Mouse (Mus musculus) heart, postnatal 4 days (tissue): ENCODE results near the gene Gm37419. TPM values are rescaled to one million over a fixed set of nuclear protein-coding genes. Genes with fewer than 3 reads are reported as not detected.

Source experiments
- DNase-seq: peaks from one replicate; pipeline ENCODE4 v3.0.0; 2021
- total RNA-seq, 2 experiments: library from RNA; stranded (reverse); gene quantifications; 2 replicates each; pipeline ENCODE4 v1.2.3; 2021

The Gm37419 gene
- total RNA-seq: not detected

- peak; percentile 88 for DNase-seq
Observed at GRCm38 (mm10) chr16:23988466-23989208, at the start of gene Gm37419, which contains the start of gene Bcl6. Gene Gm37419, plus strand, starts transcription at chr16:23988482. Gene Bcl6, minus strand, starts transcription at chr16:23988852.

- no peak for DNase-seq
Observed at GRCm38 (mm10) chr16:23944801-23945200, 43.5 kb upstream of the Gm37419 start.

GRCm38 (mm10) chr16:23947654-23948053, 40.6 kb upstream of the Gm37419 start:
- no peak for DNase-seq

GRCm38 (mm10) chr16:23952101-23952727, 36.1 kb upstream of the Gm37419 start:
- DNase-seq: no peak

- peak; percentile 77 for DNase-seq
Observed at GRCm38 (mm10) chr16:23953189-23953958, 34.9 kb upstream of the Gm37419 start.

- DNase-seq: no peak
Observed at GRCm38 (mm10) chr16:23953959-23954260, 34.4 kb upstream of the Gm37419 start.

GRCm38 (mm10) chr16:23958938-23959337, 29.3 kb upstream of the Gm37419 start:
- no peak for DNase-seq

- DNase-seq: no peak
Observed at GRCm38 (mm10) chr16:23962401-23962800, 25.9 kb upstream of the Gm37419 start.

- no peak for DNase-seq
Observed at GRCm38 (mm10) chr16:23963896-23964668, 24.2 kb upstream of the Gm37419 start.

GRCm38 (mm10) chr16:23964706-23965367, 23.4 kb upstream of the Gm37419 start:
- DNase-seq: no peak

- no peak for DNase-seq
Observed at GRCm38 (mm10) chr16:23966066-23966465, 22.2 kb upstream of the Gm37419 start.

- no peak for DNase-seq
Observed at GRCm38 (mm10) chr16:23967301-23967700, 21.0 kb upstream of the Gm37419 start.

GRCm38 (mm10) chr16:23968888-23969287, 19.4 kb upstream of the Gm37419 start:
- no peak for DNase-seq

GRCm38 (mm10) chr16:23969919-23970318, 18.4 kb upstream of the Gm37419 start:
- peak; percentile 47 for DNase-seq

GRCm38 (mm10) chr16:23972126-23972740, 16.0 kb upstream of the Gm37419 start:
- no peak for DNase-seq

GRCm38 (mm10) chr16:23972901-23973300, 15.4 kb upstream of the Gm37419 start:
- no peak for DNase-seq

GRCm38 (mm10) chr16:23973635-23974367, 14.5 kb upstream of the Gm37419 start:
- no peak for DNase-seq

- DNase-seq: no peak
Observed at GRCm38 (mm10) chr16:23976196-23976595, 12.1 kb upstream of the Gm37419 start.

- DNase-seq: no peak
Observed at GRCm38 (mm10) chr16:23977732-23978131, 10.6 kb upstream of the Gm37419 start.

GRCm38 (mm10) chr16:23978495-23978894, 9.8 kb upstream of the Gm37419 start:
- DNase-seq: no peak

GRCm38 (mm10) chr16:23979446-23979845, 8.8 kb upstream of the Gm37419 start:
- no peak for DNase-seq
